Mouse (Mus musculus) lung, adult 2 months (tissue): Measurements from ENCODE around the gene Ncoa4.

Experiments used
- CTCF ChIP-seq: fragments of 200-500 bp; IDR thresholded peaks from 2 replicates; pipeline ENCODE4 v1.5.1; 2011; ENCODE audit warnings: mild to moderate bottlenecking, low read length, control low read depth; ENCODE audit not compliant: insufficient read depth
- POLR2A ChIP-seq: fragments of 200-500 bp; IDR thresholded peaks from 2 replicates; pipeline ENCODE4 v1.6.1; 2011; ENCODE audit warnings: low read depth, mild to moderate bottlenecking, control low read depth, low read length, borderline replicate concordance; ENCODE audit errors: extremely low read depth

DNA sequence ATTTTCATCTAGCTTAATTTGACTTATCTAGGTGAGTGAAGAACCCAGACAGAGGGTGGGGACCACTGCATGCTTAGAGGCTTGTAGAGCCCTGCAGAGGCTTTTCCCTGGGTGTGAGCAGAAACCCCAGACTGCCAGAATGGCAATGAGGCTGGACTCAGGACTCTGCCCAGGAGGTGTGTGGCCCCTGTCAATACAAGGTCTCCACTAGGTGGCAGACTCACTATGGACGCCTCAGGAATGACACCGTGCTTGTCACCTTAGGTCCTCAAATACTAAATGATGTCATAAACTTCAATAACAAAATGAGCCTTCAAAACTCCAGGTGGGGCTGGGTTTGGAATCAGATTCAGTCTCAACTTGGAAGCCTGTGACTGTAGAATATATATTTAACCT is 37.7 kb upstream of the Ncoa4 start:
- TF ChIP-seq CTCF = peak; percentile 54
- no peak for TF ChIP-seq POLR2A
